Mouse (Mus musculus) left cerebral cortex, postnatal 10 days (tissue): ENCODE data around the gene Ly6g5c. TPM values are rescaled to one million over a fixed set of nuclear protein-coding genes. Genes with fewer than 3 reads are reported as not detected.
"Not testable (repeated sequence)": the region's sequence is repeated elsewhere in the genome, so short reads cannot be mapped to it uniquely, and the experiment has no call there.

Source experiments
- DNase-seq, 2 experiments: peaks; one replicate each; pipeline ENCODE4 v3.0.0; 2021 to 2022; ENCODE audit warnings: low spot score in 2 of 2, mixed read lengths in 1 of 2; ENCODE audit errors: extremely low spot score in 1 of 2
- intact Hi-C: fragments of 180-260 bp; cut with DNase I; formaldehyde crosslinking; loops from one replicate; pipeline ENCODE4 v1.15.1; 2025
- total RNA-seq, 2 experiments: library from RNA; stranded (reverse); gene quantifications; 2 replicates each; pipeline ENCODE4 v1.2.3; 2021

The Ly6g5c gene
- total RNA-seq, 2 experiments from 2014 or later, result not detected

DNA sequence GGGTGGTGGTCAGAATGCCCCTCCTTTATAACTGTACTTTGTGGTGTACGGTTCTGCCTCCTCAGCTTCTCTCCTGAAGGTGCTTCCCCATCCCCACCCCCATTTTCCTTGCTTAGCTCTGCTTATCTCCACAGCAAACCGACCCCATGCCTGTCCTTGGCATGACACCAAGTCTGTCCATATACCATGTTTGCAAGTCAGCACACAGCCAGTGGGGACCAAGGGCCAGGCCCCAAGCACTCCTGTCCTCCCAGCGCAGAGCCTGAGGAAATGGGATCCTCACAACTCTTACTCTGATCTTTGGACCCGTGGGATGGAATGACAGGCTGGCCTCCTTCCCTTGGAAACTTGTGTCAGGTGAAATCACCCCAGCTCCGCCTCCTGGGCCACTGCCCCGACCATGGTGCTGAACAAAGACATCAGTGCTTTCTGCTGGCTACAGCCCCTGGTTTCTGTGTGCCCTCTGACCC is 4.8 kb upstream of the Ly6g5c start:
- intact Hi-C loops, result no loop called here
- DNase-seq, result no peak

DNA sequence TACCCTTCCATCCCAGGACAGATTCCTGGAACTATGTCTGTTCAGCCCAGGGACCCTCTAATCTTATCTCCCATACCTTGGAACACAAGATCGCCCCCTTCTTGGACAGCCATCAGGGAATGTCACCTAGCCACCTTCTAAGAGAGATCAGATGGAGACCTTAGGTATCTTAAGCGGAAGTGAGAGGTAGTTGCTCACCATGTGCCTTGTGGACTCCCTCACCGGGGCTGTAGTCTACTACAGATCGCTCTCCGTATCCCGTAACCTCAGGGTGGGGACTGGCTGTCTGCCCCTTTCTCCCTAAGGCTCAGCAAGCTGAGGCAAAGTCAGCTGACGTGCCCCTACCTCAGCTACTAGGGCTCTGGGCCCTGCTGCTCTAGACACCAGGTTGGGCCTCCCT is 4.0 kb upstream of the Ly6g5c start:
- intact Hi-C loops, result no loop called here

DNA sequence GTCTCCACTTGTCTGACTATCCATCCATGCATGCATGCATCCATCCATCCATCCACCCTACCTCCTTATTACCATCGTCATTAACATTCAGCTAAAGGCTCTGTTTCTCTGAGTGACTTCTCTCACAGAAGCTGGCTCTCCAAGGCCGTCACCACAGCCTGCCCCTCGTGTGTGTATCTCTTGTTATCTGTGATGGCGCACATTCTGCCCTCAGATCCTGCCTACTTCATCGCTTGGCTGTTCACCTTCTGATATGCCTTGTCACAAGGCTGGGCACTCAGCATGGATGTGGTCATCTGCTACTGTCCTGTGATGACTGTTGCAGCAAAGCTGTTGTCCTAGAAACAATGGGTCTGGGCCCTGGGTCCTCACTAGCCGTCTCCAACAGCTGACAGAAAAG is 3.3 kb upstream of the Ly6g5c start:
- intact Hi-C loops, result loop anchor here (5.0 kb wide), 1 partner anchor 82 kb away; no protein-coding TSS in a partner anchor
- DNase-seq, result no peak

More for the DNA sequence above, 4.0 kb upstream of the Ly6g5c start:
- no peak for DNase-seq

DNA sequence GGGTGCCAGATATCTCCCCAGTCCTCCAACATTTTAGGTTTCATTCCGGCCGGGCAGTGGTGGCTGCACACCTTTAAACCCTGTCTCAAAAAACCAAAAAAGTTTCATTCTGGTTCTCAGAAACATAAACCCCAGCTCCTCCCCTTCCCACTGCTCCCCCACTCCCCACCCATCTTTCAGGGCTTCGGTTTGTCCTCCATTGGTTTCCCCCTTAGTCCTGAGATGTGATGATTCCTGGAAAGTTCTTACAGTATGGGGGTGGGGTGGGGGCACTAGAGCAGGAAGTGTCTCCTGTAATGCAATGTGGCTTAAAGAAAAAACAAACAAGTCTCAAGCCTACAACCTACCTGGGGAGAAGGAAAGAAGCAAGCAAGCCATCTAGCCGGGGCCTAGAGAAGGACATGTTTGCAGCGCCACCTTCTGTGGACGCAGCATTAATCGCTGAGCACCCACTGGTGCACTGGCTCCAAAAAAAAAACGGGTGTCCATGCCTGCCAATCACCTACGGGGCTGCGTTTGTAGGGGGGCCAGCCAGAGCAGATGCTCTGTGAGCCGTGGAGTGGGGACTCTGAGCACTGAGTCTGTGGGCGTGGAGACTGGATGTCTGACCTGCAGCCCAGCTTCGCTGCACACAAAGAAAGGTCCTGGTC is 2.2 kb upstream of the Ly6g5c start:
- intact Hi-C loops, result loop anchor here (5.0 kb wide), 1 partner anchor 84 kb away; no protein-coding TSS in a partner anchor
- DNase-seq, result no peak

DNA sequence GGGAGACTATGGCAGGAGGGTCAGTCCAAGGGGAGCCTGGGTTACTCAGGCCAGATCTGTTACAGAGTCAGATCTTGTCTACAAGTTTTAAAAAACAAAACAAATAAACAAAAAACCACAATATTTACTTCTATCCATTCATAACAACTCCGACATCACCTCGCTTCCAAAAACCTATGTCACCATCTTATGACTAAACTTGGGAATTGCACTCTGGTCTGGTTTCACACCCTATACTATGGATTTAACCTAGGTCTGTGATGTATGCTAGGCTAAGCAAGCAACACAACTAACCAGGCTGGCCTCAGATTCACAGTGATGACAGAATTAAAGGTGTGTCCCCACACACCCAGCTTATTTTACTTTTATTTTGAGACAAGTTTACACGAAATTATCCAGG is 1.6 kb upstream of the Ly6g5c start:
- intact Hi-C loops, result loop anchor here (5.0 kb wide), 1 partner anchor 84 kb away; no protein-coding TSS in a partner anchor
- no peak for DNase-seq

DNA sequence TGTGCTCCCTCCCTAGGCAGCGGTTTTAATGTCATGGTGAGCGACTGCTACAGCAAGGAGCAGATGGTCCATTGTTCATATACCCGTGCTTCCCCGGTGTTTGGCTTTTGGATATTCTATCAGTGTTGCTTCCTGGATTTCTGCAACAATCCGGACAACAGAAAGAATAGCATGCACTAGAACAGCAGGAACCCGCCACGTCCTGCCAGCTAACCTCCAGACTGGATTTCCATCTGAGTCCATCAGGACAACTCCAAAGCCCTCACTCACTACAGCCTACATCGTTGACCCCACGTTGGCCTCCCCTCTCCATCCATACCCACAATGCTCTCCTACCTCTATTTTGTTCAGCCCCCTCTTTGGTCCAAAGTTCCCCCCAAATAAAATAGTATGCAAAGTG is 3.7 kb downstream of the Ly6g5c start:
- intact Hi-C loops, result no loop called here
- no peak for DNase-seq

DNA sequence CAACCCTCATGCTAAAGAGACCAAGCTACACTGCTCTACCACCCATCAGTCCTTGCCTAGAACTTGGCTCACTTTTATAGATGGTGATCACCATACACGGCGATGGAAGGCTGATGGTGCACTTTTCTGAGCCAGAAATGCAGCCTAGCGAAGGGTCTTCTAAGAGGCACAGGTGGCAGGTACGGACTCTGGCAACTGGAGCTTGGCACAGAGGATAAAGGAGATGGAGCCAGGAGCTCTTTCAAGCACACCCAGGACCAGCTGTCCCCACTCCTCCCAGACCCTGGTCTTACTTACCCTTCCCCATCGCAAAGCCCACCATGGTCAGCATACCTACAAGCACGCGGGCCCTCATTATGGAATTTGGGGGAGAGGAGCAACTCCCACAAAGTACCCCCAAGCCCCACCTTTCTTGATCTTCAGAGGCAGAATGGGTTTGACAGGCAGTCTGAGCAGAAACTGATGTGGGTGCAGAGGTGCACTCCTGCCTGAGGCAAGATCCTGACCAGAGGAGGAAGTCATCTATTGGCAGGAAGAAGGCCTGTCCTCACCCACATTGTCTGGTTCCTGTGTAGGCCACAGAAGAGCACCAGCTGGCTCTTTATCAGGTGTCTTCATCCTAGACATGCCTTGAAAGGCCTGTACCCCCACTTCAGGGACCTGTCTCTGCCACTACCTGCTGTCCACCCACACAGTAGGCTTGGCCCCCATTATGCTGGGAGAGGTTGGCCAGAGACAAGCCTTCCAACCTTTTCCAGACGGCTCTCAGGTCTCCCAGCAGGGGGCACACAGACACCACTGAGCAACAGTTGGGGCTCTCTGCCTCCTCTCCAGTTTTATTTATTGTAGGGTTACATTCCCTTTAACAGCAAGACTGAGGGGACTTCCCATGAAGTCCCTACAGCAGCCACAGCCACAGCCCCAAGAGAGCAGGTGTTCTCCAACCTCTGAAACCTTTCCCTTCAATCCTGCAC is 7.3 kb downstream of the Ly6g5c start, which contains the start of gene Ly6g5b:
TSS of gene Ly6g5b (minus strand) at position 383 of the 974 bp plus-strand sequence.
- intact Hi-C loops, result loop anchor here (5.0 kb wide), 1 partner anchor 98 kb away; the partner anchor contains the start of gene Vwa7
- DNase-seq, result no peak

DNA sequence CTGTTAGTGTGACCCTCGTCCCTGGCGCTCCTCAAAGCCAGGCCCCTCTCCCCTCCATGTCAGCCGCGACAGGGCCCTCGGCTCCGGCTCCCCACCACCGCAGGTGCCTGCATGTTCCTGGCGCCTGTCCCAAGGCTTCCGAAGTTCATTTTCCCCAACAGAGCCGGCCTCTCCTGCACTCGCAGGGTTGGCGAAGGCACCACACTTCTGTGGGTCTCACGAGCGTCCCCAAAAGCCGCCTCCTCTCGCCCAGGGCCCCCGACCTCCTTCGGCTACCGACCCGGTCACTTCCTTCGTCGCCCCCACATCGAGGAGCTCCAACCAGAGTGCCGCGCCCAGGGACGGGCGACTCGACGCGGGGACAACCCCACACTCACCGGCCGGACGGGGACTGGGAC is 12.7 kb downstream of the Ly6g5c start:
- no peak for DNase-seq
- intact Hi-C loops, result no loop called here

DNA sequence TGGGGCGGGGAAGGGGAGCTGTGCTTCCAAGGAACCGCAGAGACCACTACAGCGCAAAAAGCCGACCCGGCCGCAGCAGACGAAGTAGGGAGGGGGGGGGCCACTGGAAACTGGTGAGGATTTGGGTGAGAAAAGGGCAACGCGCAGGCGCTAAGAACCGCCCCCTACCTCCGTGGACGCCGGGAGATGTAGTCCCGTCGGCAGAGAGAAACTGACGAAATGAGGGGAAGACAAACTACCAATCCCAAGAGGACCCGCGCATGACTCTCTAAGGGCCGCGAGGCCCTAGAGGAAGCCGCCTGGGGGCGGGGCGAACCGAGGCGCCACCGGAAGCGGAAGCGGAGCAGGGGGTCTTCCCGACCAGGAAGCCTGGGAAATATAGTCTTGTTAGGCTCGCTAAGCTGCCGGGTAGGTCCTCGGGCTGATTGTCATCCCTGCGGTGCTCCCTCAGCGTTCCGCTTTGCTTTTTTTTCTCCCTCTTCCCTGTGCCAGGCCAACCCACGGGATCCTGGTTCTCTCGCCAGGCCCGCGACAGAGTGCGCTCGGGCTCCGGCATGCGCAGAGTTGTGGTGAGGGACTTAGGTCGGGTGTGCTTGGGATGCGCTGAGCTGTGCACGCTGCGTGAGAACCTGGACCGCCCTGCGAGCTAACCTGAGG is 13.2 kb downstream of the Ly6g5c start, which contains the start of gene Gpank1:
TSS of gene Gpank1 (plus strand) at position 313 of the 657 bp plus-strand sequence.
- intact Hi-C loops, result no loop called here
- DNase-seq, result peak; percentile 98 to 99

DNA sequence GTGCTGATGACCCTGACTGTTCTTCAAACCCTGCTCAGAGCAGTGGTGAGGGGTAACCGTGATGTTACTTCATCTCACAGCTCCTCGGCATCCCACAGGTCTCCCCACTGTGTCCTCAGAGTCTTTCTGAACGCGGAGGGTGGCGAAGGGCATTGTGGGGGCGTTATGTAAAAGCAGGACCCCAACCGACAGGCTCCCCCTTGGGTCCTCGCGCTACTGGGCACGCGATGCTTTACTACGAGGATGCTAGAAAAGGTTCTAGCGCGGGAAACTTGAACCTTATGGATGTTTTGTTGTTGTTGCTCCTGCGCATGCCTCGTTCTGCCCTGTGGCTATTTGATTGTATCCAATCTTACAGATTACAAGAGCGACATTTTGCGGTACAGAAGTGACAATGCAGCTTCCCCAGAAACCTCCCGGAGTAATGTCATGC is 13.8 kb downstream of the Ly6g5c start, which contains the start of gene Csnk2b:
TSS of gene Csnk2b (minus strand) at position 183 of the 433 bp plus-strand sequence.
- peak; percentile 65 to 82 for DNase-seq
- intact Hi-C loops, result no loop called here

DNA sequence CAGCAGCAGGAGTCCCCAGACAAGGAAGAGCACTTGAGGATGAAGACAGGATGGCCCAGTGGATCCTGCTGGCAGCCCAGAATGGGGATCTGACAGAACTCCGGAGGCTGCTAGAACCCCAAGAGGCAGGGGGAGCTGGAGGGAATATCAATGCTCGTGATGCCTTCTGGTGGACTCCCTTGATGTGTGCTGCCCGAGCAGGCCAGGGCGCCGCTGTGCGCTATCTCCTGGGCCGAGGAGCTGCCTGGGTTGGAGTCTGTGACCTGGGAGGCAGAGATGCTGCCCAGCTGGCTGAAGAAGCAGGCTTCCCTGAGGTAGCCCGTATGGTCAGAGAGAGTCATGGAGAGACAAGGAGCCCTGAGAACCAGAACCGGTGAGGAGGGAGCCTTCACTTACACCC is 15.2 kb downstream of the Ly6g5c start:
- intact Hi-C loops, DNase-seq: not testable (repeated sequence)

DNA sequence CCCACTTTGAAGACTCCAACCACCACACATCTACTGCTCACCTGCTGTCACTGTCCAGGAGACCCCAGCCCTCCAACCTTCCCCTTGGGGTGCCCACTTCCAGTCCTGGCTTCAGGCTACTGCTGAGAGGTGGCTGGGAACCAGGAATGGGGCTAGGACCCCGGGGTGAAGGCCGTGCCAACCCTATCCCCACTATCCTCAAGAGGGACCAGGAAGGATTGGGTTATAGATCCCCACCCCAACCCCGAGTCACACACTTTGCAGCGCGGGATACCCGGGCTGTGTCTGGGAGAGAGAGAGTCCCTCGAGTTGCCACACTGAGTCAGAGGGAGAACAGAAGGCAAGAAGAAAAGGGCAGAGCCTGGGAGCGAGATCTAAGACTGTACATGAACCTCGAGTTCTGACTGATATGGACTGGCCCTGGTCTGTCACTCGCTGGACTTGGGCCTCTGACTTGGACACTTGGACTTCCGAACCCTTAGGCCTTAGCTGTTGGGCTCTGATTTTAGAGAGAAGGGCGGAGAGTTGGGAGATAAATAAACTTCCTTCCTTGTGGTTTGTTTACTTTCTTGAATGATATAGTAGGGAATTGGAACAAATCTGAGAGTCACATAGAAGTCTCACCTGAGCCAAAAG is 16.3 kb downstream of the Ly6g5c start:
- intact Hi-C loops, DNase-seq: not testable (repeated sequence)

DNA sequence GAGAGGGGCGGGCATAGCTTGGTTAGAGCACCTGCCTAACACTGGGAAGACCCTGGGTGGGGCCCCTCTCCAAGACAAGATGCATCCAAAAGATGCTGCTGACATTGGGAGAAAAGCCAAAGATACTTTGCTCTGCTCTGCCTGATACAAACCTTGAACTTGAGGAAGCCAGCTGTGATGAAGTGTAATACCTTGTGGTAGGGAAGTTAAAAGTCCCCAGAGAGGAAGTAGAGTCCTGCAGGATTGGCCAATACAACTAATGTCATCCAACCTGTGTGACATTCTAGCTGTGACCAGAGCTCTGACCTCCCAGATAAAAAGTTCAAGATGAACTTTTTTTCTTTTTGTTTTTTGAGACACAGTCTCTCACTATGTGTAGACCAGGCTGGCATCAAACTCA is 17.0 kb downstream of the Ly6g5c start:
- intact Hi-C loops, result no loop called here
- DNase-seq, result no peak

DNA sequence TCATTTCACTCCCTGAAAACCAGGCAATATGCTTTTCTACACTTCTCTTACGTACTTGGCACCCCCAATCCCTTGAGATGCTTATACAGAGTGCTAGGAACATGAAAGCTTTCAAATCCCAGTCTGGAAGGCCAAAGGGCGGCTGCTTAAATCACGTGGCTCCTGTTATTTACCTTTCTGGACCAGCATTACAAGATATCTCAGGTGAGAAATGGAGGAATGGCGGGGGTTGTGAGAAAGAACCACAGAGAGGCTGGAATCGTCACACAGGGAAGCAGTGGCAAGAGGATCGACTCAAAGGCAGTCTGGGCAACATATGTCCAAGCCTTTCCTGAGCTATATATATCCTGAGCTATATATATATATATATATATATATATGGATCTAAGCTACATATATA is 17.5 kb downstream of the Ly6g5c start:
- intact Hi-C loops, result no loop called here

DNA sequence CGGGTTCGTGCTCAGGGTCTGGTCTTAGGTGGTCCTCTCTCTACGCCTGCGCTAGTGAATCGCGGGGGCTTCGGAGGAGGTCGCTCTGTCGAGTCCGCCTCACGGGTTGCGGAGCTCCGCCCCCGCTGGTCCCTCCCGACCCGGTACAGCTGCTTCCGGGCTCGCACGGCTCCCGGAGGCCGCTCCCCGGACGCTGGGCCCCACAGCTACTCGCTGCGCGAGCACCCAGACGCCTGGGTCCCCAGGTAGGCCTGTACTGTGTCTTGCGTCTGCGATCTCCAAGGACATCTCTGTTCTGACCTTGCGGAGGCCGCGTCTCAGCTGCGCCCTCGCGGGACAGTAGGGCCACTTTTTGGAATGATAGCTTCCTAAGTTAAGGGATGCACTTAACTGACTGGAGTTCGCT is 18.1 kb downstream of the Ly6g5c start, which contains the start of gene D17H6S53E:
TSS of gene D17H6S53E (plus strand) at position 168 of the 406 bp plus-strand sequence.
- peak; percentile 46 to 88 for DNase-seq
- intact Hi-C loops, result no loop called here

More for the DNA sequence above, 17.5 kb downstream of the Ly6g5c start:
- DNase-seq, result no peak

DNA sequence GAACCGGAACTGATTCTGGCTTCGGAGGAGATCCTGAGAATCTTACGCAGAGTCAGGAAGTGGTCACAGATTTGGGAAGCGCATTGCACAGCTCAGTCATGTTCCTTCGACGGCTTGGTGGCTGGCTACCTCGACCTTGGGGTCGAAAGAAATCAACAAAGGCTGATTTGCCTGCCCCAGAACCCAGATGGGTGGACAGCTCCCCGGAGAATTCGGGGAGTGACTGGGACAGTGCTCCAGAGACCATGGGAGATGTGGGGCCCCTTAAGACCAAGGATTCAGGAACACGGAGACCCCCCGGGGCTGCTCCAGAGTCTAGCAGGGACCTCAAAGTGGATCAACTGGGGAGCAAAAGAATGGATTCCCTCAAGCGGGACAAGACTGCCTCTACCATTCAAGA is 18.9 kb downstream of the Ly6g5c start:
- intact Hi-C loops, result no loop called here
- no peak for DNase-seq

DNA sequence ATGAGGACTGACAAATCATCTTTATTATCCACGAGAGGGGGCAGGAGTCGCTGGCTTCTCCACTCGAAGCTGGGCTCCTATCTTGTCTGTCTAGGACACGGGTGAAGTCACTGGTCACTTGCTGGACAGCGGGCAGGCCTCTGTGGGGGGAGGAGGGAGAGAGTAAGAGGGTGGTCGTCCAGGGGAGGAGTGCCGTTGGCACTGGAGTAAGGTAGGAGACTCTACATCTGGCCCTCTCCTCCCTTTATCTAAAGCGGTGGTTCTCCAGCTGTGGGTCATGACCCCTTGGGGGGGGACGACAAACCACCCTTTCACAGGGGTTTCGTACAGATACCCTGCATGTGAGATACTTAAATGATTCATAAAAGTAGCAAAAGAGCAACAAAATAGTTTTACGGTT is 20.9 kb downstream of the Ly6g5c start:
- intact Hi-C loops, result no loop called here
- DNase-seq, result no peak

DNA sequence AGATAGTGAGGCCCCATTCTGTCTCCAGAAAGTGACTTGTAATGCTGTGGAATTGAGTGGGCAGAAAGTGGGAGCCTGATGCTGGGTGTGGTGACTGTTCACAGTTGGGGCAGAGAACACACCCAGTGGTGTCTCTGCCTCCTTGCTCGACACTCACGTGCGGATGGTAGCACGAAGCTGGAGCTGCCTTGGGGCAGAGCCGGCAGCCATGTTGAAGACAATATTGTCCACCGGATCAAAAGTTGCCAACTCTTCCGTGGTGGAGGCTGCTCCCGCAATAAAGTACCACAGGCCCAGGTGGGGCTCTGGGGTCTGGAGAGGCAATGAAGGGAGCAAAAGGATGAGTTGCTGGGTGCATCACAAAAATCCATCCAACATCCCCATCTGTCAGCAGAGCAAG is 23.0 kb downstream of the Ly6g5c start:
- DNase-seq, result no peak
- intact Hi-C loops, result no loop called here
